ENCODE assay signal across 11 mouse cellular contexts in the genomic region with DNA sequence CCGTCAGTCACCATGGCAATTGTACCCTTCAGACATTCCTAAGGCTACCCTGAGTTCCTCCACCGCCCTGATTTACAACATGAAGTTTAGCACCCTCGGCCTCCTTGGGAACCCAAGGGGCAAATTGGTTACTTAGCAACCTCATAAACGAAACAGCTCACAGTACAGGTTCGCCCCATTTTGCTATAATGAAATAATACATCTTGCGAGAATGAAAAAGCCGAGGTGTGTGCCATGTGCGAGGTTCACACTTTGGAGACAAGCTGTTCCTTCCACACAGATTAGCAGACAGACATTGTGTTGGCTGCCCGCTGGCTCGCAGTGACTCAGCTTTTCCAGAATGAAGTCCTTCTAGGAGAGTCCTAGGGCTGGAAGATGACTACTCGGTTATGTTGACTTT.
DNase-seq lines count a peak whose midpoint lies in the region; ATAC-seq and TF ChIP-seq lines count a peak whose summit lies in the region.
"Had no signal": no experiment of that assay in that cellular context is flagged by ENCODE, and none has a peak within 500 bp of the region (broad histone marks: within the 10 kb centered on the region; RNA-seq: fewer than 3 reads in every experiment).

No protein-coding gene starts in this region.

- H3K27me3 ChIP-seq in cerebellum, adult 2 months (ENCODE audit: control insufficient read depth, insufficient read depth, low read length): no peaks in the 10 kb centered on the region
- H3K27me3 ChIP-seq in midbrain, embryonic 14.5 days (ENCODE audit: control insufficient read depth, insufficient read depth, low read length): no peaks in the 10 kb centered on the region
- H3K27me3 ChIP-seq in midbrain, embryonic 15.5 days (replicated peaks): no peaks in the 10 kb centered on the region

- ATAC-seq in midbrain, embryonic 14.5 days (ENCODE audit: low FRiP score, low TSS enrichment): no peak
- ATAC-seq in midbrain, embryonic 15.5 days (replicated peaks): no peak

- peak; percentile 48 to 61 for DNase-seq in cerebellum, adult 2 months
- DNase-seq in cerebellum, postnatal 10 days: no peak
- peak; percentile 17 for DNase-seq in midbrain, embryonic 14.5 days
- DNase-seq in layer of hippocampus, adult 8-10 months (ENCODE audit: low spot score in 2 of 2): peak; percentile 61 to 68
- DNase-seq in right cerebral cortex, postnatal 36 days (ENCODE audit: low spot score in 2 of 2): peak; percentile 78 to 79
- no peak for DNase-seq in thymus, postnatal 0 days (ENCODE audit: low spot score)
- no peak for DNase-seq in T-cell, adult 2 months (ENCODE audit: low spot score)
- DNase-seq: lung, postnatal 36 days had no signal

- no peak for TF ChIP-seq POLR2A in cerebellum, adult 2 months (IDR thresholded peaks at IDR 0.05; ENCODE audit: borderline replicate concordance, insufficient read depth, low read length)

- no peak overlapping the region for H3K9ac ChIP-seq in midbrain, embryonic 14.5 days (replicated peaks; ENCODE audit: low read length)
- H3K9ac ChIP-seq in midbrain, embryonic 15.5 days: no peak overlapping the region

- no peak overlapping the region for H3K4me3 ChIP-seq in cerebellum, adult 2 months (replicated peaks; ENCODE audit: insufficient read depth, low read depth, low read length)
- no peak overlapping the region for H3K4me3 ChIP-seq in midbrain, embryonic 14.5 days (replicated peaks; ENCODE audit: low read depth, low read length)
- H3K4me3 ChIP-seq in midbrain, embryonic 15.5 days: no peak overlapping the region
- H3K4me3 ChIP-seq: erythroblast, embryonic 14.5 days had no signal

- H3K4me1 ChIP-seq in cerebellum, adult 2 months (ENCODE audit: control insufficient read depth, insufficient read depth, low read length): no peaks in the 10 kb centered on the region
- H3K4me1 ChIP-seq in midbrain, embryonic 14.5 days (ENCODE audit: control insufficient read depth, insufficient read depth, low read length): no peaks in the 10 kb centered on the region
- H3K4me1 ChIP-seq in midbrain, embryonic 15.5 days: peaks cover 4% of the 10 kb centered on the region; the same call in 1 of the 2 replicates

- no peak overlapping the region for H3K27ac ChIP-seq in cerebellum, adult 2 months (ENCODE audit: insufficient read depth, low read length)
- H3K27ac ChIP-seq in midbrain, embryonic 14.5 days (replicated peaks; ENCODE audit: low read depth, low read length): no peak overlapping the region
- no peak overlapping the region; the same call in 1 of the 2 replicates for H3K27ac ChIP-seq in midbrain, embryonic 15.5 days
- H3K27ac ChIP-seq: kidney, postnatal 0 days had no signal

- no peaks in the 10 kb centered on the region for H3K9me3 ChIP-seq in midbrain, embryonic 14.5 days (ENCODE audit: control insufficient read depth, low read length)
- H3K9me3 ChIP-seq in midbrain, embryonic 15.5 days: no peaks in the 10 kb centered on the region

- no peak overlapping the region for H3K4me2 ChIP-seq in midbrain, embryonic 14.5 days (ENCODE audit: low read length)
- no peak overlapping the region for H3K4me2 ChIP-seq in midbrain, embryonic 15.5 days

- WGBS in cerebellum, adult 2 months: 50% methylated on average over 11 of the region's 11 CpGs
- WGBS in midbrain, embryonic 14.5 days: 73% methylated on average over 11 of the region's 11 CpGs
- WGBS in midbrain, embryonic 15.5 days: 60% methylated on average over 11 of the region's 11 CpGs

- TF ChIP-seq CTCF in cerebellum, adult 2 months (IDR thresholded peaks at IDR 0.05; ENCODE audit: borderline replicate concordance, insufficient read depth, low read depth, low read length): no peak

- no peaks in the 10 kb centered on the region for H3K36me3 ChIP-seq in midbrain, embryonic 14.5 days (ENCODE audit: control insufficient read depth, insufficient read depth, low read length)
- no peaks in the 10 kb centered on the region for H3K36me3 ChIP-seq in midbrain, embryonic 15.5 days (replicated peaks)

Comparison
In these comparisons a context has a peak if more than half of its experiments do, and no peak if none do; other contexts are left out.
1. DNase-seq: peak in cerebellum, adult 2 months (2 of 2), midbrain, embryonic 14.5 days (single experiment), layer of hippocampus, adult 8-10 months (2 of 2) and right cerebral cortex, postnatal 36 days (2 of 2); none in cerebellum, postnatal 10 days (0 of 2), thymus, postnatal 0 days (single experiment) and T-cell, adult 2 months (single experiment).